Mouse (Mus musculus) layer of hippocampus, postnatal 14 days (tissue): ENCODE measurements around the gene Nsmce4a. TPM values are rescaled to one million over a fixed set of nuclear protein-coding genes. Genes with fewer than 3 reads are reported as not detected.
"Not testable (repeated sequence)": the region's sequence is repeated elsewhere in the genome, so short reads cannot be mapped to it uniquely, and the experiment has no call there.

Source experiments
- DNase-seq, 2 experiments: peaks; one replicate each; pipeline ENCODE4 v3.0.0; 2021 to 2022; ENCODE audit warnings: low spot score in 2 of 2, mixed read lengths in 1 of 2
- long read RNA-seq, 2 experiments: library from polyadenylated mRNA; stranded (forward); transcript quantifications; one replicate each; pipeline ENCODE4 v2.0.0; 2021
- total RNA-seq, 2 experiments: library from RNA; stranded (reverse); gene quantifications; 2 replicates each; pipeline ENCODE4 v1.2.3; 2021

The Nsmce4a gene
- 10 to 100 TPM; 32.6 to 33.3 TPM for total RNA-seq
- long read RNA-seq, experiment 1, transcript Nsmce4a-202 (11 exons, 1,435 nt), result major isoform, 22 of 23 reads
- long read RNA-seq, experiment 1, partial matches to known transcripts, result 1 of 23 reads
- long read RNA-seq, experiment 1, other reads (novel, unspliced or antisense), result 0 of 23 reads
- long read RNA-seq, experiment 2, transcript Nsmce4a-202 (11 exons, 1,435 nt), result major isoform, 31 of 36 reads
- long read RNA-seq, experiment 2, partial matches to known transcripts, result 2 of 36 reads
- long read RNA-seq, experiment 2, other reads (novel, unspliced or antisense), result 3 of 36 reads

GRCm38 (mm10) chr7:130572821-130573220, at the start of gene Nsmce4a:
Nsmce4a (minus strand) TSS chr7:130573118.
- DNase-seq, result no peak

- no peak for DNase-seq
Measured at GRCm38 (mm10) chr7:130622359-130622758, 49.4 kb upstream of the Nsmce4a start.

DNA sequence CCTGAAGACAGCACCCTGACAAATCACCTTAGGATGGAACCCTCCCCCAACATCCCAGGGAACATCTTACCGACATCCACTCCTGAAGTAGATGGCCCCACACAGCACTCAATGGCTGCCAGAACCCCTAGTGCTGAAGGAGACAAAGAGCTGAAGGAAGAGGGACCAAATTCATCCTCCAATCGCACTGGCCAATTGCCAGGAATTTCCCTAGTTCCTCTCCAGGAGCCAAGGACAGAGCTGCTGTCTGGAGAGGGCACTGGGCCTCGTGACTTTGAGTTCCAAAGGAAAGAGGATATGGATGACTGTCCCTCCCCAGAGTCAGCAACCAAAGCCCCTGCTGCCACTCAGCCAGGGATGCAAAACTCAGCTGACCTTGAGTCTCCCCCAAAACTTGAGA, 49.0 kb upstream of the Nsmce4a start:
- no peak for DNase-seq

- no peak for DNase-seq
Measured at GRCm38 (mm10) chr7:130621068-130621467, 48.1 kb upstream of the Nsmce4a start.

DNA sequence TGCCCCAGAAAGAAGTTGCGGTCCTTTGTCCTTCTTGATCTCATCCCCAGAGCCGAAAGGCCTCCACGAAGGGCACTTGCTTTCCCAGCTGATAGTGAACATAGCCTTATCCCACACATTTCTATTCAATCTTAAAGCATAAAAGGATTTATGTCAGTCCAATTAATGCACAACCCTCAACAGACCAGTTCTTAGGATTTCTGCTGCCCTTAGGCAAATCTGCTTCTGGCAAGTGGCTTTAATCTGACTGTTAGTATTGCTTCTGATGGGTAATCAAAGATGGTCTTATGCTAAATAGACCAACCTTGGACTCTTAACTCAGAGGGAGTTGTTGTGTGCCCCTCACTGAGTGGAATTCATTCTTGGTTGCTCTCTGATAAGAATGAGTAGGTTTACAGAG, 44.7 kb upstream of the Nsmce4a start:
- no peak for DNase-seq

DNA sequence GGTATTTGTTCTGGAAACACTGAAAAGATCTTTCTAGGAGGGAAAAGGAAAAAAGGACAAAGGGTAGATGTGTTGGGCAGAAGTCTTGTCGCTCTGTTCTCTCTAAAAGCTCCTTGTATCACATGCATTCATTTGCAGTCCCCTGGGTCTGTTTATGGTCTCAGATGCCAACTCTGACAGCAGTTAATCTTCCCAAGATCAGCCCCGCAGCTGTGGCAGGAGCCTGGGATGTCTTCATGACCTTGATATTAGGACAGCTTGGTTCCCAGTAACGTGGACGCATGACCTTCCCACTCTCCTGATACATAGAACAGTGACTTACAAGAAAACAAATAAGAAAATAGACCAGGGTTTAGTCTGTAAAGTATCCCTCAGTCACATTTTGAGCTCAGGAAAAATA, 41.1 kb upstream of the Nsmce4a start:
- no peak for DNase-seq

GRCm38 (mm10) chr7:130606958-130607357, 34.0 kb upstream of the Nsmce4a start:
- no peak for DNase-seq

GRCm38 (mm10) chr7:130605111-130605510, 32.2 kb upstream of the Nsmce4a start:
- no peak for DNase-seq

DNA sequence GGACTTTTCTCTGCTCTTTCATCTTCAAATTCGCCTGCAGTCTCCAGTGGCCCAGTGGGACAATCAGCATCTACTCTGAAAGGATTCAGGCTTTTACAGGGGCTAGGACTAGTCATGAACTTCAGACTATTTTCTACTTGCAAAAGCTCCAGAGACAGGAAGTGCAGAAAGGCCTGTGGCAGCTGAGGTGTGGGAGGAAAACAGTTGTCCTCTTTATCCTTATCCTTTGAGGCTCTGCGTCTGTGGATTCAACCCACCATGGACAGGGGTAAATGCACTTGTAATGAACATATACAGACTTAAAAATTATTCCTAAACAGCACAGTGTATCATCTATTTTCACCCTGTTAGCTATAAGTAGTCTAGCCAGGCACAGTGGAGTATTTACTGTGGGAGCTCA, 31.5 kb upstream of the Nsmce4a start:
- DNase-seq, result peak in 1 of 2 experiments; percentile 22

- peak in 1 of 2 experiments; percentile 47 for DNase-seq
Measured at GRCm38 (mm10) chr7:130603556-130603955, 30.6 kb upstream of the Nsmce4a start.

DNA sequence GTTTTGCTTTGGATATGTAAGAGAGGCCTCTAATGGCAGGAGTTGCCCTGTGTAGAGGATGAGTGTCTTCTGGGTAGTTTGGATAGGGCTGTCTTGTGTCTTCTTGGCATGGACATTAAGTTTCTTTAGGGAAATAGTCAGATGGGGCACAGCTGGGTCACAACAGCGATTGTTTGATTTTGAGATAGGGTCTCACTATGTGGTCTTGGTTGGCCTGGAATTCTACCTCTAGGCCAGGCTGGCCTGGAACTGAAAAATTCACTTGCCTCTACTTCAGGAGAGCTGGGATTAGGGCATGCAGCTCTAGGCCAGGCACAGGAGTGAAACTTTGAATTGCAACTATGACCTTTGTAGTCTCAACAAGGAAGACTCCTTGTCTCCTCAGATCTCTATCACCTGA, 29.9 kb upstream of the Nsmce4a start:
- no peak for DNase-seq

DNA sequence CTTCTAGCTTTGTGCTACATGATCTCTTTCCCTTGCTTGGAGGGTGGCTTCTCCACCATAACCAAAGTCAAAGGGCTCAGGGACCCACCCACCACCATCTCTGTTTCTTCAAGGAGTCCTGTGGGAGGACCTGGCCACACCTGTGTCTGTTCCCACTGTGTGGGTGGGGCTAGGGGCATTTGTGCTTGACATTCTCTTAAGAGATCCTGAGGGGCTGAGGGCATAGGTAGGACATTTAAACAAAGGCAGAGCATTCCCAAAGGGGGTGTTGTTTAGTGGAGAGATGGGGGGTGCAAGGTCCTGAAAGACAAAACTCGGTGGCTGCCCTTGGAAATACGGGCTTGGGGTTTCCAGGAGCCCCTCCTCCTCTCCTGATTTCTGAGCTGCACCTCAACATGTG, 27.6 kb upstream of the Nsmce4a start:
- DNase-seq, result no peak

DNA sequence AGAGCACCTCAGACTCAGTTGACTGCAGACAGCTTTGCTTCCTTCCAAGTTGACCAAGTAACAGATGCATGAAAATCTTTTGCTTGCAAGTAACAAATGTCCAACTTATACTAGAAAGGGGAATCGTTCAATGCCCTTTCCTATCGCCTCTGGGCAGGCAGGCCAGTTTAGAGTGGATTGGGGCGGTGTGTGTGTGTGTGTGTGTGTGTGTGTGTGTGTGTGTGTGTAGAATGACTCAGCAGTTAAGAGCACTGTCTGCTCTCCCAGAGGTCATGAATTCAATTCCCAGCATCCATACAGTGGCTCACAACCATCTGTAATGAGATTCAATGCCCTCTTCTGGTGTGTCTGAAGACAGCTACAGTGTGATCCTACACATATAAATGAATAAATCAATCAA, 27.2 kb upstream of the Nsmce4a start:
- DNase-seq, result no peak

GRCm38 (mm10) chr7:130597546-130597945, 24.6 kb upstream of the Nsmce4a start:
- no peak for DNase-seq

DNA sequence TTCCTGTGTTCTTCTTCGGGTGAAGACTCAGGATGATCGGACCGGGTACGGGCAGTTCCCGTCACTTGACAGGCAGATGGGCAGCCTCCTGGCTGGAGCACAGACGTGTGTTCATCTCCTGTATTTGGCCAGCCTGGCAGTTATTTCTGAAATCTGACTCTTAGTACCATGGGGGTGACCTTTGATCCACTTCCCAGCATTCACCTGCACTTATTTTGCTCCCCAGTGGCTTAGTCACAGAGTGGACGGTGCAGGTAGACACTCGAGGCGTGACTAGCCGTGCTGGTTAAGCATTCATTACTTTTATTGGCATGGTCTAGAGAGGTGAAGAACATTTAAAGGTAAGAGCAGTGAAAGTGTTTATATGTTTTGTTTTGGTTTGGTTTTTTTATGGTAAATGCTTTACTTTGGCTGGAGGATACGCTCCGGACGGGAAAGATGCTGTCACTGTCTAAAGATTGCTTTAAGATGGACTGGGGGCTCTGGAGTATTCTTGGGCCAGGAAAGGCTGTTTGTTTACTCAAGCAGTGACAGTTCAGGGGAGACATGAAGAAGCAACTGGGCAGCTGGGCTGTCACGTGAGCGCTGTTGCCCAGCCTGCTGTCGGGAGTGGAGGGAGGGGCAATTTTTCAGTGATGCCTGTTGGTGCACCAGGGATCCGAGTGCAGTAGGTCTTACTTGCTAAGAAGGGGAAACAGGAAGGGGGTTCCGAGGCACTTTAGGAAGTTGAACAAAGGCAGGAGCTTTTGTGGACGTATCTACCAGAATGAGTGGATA, 23.3 kb upstream of the Nsmce4a start:
- not testable (repeated sequence) for DNase-seq

DNA sequence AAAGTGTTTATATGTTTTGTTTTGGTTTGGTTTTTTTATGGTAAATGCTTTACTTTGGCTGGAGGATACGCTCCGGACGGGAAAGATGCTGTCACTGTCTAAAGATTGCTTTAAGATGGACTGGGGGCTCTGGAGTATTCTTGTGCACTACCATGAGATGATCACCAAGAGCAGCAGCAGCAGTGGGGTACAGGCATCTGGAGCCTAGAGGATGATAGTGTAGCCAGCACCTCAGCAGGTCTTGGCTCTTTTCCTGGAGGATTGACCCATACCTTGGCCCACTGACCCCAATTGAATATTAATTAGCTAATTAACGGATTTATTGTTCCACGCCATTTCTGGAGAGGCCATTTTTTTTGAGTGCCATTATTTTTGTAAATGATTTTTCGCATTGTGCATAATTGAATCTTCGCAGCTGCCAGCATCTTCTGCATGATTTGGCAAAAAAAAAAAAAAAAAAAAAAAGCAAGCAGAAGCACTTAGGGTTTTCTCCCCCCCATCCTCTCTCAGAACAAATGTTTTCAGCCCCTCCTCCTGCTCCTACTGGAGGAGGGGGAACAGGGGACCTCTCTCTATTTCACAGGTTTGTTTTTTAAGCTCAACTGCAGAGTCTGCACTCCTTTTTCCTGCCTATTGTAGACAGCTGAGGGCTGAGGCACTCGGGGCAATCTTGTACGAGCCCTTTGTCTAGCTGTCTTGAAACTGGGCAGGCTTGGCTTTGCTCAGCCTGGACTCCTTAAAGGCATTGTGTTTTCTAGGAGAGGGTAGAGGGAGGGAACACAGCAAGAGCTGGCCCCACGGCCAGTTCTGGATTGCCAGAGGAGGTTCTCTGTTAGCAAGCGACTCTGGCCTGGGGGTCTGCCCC, 20.7 kb upstream of the Nsmce4a start:
- DNase-seq, result peak in 1 of 2 experiments; percentile 21

- not testable (repeated sequence) for DNase-seq
Measured at GRCm38 (mm10) chr7:130592975-130593374, 20.1 kb upstream of the Nsmce4a start.

- no peak for DNase-seq
Measured at GRCm38 (mm10) chr7:130590845-130591437, 18.0 kb upstream of the Nsmce4a start.

GRCm38 (mm10) chr7:130590081-130590828, 17.3 kb upstream of the Nsmce4a start:
- peak; percentile 25 to 36 for DNase-seq

GRCm38 (mm10) chr7:130586521-130587072, 13.7 kb upstream of the Nsmce4a start:
- no peak for DNase-seq
